Comparison of ENCODE assay signal across 12 mouse cellular contexts in the genomic region with DNA sequence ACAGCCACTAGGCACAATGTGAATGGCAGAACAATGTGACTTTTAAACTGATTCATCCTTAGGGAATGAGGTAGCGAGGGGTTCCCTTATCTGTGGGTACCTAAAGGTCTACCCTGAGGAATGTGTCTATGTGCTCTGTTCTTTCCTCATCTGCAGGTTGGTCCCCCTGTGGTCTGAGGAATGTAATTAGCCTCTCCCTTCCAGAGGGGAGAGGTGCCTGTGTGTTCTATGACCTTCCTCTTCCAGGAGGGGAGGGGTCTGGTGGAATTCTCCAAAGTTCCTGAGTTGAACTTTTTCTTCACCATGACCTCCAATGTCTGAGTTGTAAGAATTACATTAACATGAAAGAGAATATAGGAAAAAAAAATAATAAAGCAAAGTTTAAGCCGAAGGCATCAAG.
"Had no signal": no experiment of that assay in that cellular context is flagged by ENCODE, and none has a peak within 500 bp of the region (broad histone marks: within the 10 kb centered on the region; RNA-seq: fewer than 3 reads in every experiment).

No protein-coding gene starts in this region.

- DNase-seq: lung, adult 18-20 months; lung, embryonic 14.5 days; lung, postnatal 10 days; lung, postnatal 4 days; midbrain, embryonic 14.5 days; retina, postnatal 1 day; right cerebral cortex, adult 18-20 months; right cerebral cortex, postnatal 25 days; right cerebral cortex, postnatal 4 days; thymus, adult 2 months; thymus, postnatal 25 days; thymus, postnatal 4 days had no signal
